Mouse (Mus musculus): ENCODE results near the gene Ncbp2. TPM values are rescaled to one million over a fixed set of nuclear protein-coding genes. Genes with fewer than 3 reads are reported as not detected.

Ncbp2 gene
- total and polyA plus RNA-seq, 2 experiments from 2014 or later, result 25.9 to 73.2 TPM

GRCm38 (mm10) chr16:32008529-32009293 lies 60.4 kb downstream of the Ncbp2 start:
- ATAC-seq (ENCODE audit: low FRiP score), result no peak
- Histone ChIP-seq H3K4me3 (ENCODE audit: low read depth, low read length) (no peak overlapping the region), H3K4me2 (ENCODE audit: low read depth, low read length, poor library complexity, severe bottlenecking) (no peak overlapping the region), H3K9me3 (ENCODE audit: low read length) (no peaks in the 10 kb centered on the region), H3K36me3 (ENCODE audit: insufficient read depth, low read length) (no peaks in the 10 kb centered on the region), H3K27me3 (ENCODE audit: insufficient read depth, low read length) (no peaks in the 10 kb centered on the region), H3K4me1 (ENCODE audit: insufficient read depth, low read length) (no peaks in the 10 kb centered on the region), H3K9ac (replicated peaks; ENCODE audit: low read length, poor library complexity, severe bottlenecking) (no peak overlapping the region), H3K27ac (ENCODE audit: low read depth, low read length) (no peak overlapping the region)
- TF ChIP-seq CTCF (IDR thresholded peaks at IDR 0.05), result no peak
- 79% methylated on average over 10 of the region's 10 CpGs for WGBS
- DNase-seq (ENCODE audit: low spot score), result no peak

GRCm38 (mm10) chr16:32009913-32010312 lies 61.6 kb downstream of the Ncbp2 start:
- no peak for TF ChIP-seq CTCF (IDR thresholded peaks at IDR 0.05)
- Histone ChIP-seq H3K36me3 (ENCODE audit: insufficient read depth, low read length) (no peaks in the 10 kb centered on the region), H3K9ac (replicated peaks; ENCODE audit: low read length, poor library complexity, severe bottlenecking) (no peak overlapping the region), H3K27ac (ENCODE audit: low read depth, low read length) (no peak overlapping the region), H3K4me1 (ENCODE audit: insufficient read depth, low read length) (no peaks in the 10 kb centered on the region), H3K4me2 (ENCODE audit: low read depth, low read length, poor library complexity, severe bottlenecking) (no peak overlapping the region), H3K9me3 (ENCODE audit: low read length) (no peaks in the 10 kb centered on the region), H3K4me3 (ENCODE audit: low read depth, low read length) (no peak overlapping the region), H3K27me3 (ENCODE audit: insufficient read depth, low read length) (no peaks in the 10 kb centered on the region)
- DNase-seq (ENCODE audit: low spot score) (no peak), ATAC-seq (ENCODE audit: low FRiP score) (no peak)
- WGBS, result 51% methylated on average over 5 of the region's 5 CpGs

GRCm38 (mm10) chr16:32010330-32010729 lies 62.0 kb downstream of the Ncbp2 start:
- no peak overlapping the region for H3K27ac ChIP-seq (ENCODE audit: low read depth, low read length)
- H3K4me3 ChIP-seq (ENCODE audit: low read depth, low read length), result no peak overlapping the region
- H3K4me1 ChIP-seq (ENCODE audit: insufficient read depth, low read length), result no peaks in the 10 kb centered on the region
- no peaks in the 10 kb centered on the region for H3K9me3 ChIP-seq (ENCODE audit: low read length)
- no peaks in the 10 kb centered on the region for H3K36me3 ChIP-seq (ENCODE audit: insufficient read depth, low read length)
- DNase-seq (ENCODE audit: low spot score), result no peak
- no peak for TF ChIP-seq CTCF (IDR thresholded peaks at IDR 0.05)
- no peaks in the 10 kb centered on the region for H3K27me3 ChIP-seq (ENCODE audit: insufficient read depth, low read length)
- 86% methylated on average over 4 of the region's 4 CpGs for WGBS
- H3K4me2 ChIP-seq (ENCODE audit: low read depth, low read length, poor library complexity, severe bottlenecking), result no peak overlapping the region
- no peak overlapping the region for H3K9ac ChIP-seq (replicated peaks; ENCODE audit: low read length, poor library complexity, severe bottlenecking)
- no peak for ATAC-seq (ENCODE audit: low FRiP score)

Small RNA genes lying within 50 kb of the gene (microRNA-seq; reads per million reads assigned to microRNA genes)
- gene Gm26269 (ENCODE audit: borderline number of aligned reads), result not detected

Other genes starting within 250 kb of the Ncbp2 start
- gene Meltf, start 69.7 kb upstream of the Ncbp2 start, total RNA-seq (2014; rRNA removed), result 0.19 and 0.22 TPM in 2 replicates
- gene Meltf, start 69.7 kb upstream of the Ncbp2 start, polyA plus RNA-seq (2015; fragmentation: Nextera tagmentation; extraction: Ambion mirVana), result 0.25 and 0.27 TPM in 2 replicates
- gene Pigz, start 14.7 kb upstream of the Ncbp2 start, total RNA-seq (2014; rRNA removed), result 2.1 and 3.2 TPM in 2 replicates
- gene Pigz, start 14.7 kb upstream of the Ncbp2 start, polyA plus RNA-seq (2015; fragmentation: Nextera tagmentation; extraction: Ambion mirVana), result 2.5 and 3.9 TPM in 2 replicates
- 95.0 and 98.0 TPM in 2 replicates for gene 0610012G03Rik, start within 50 bp of the Ncbp2 start, total RNA-seq (2014; rRNA removed)
- gene 0610012G03Rik, start within 50 bp of the Ncbp2 start, polyA plus RNA-seq (2015; fragmentation: Nextera tagmentation; extraction: Ambion mirVana), result 139 and 143 TPM in 2 replicates
- 23.3 and 26.5 TPM in 2 replicates for gene Senp5, start 54.8 kb downstream of the Ncbp2 start, total RNA-seq (2014; rRNA removed)
- 10.1 and 12.8 TPM in 2 replicates for gene Senp5, start 54.8 kb downstream of the Ncbp2 start, polyA plus RNA-seq (2015; fragmentation: Nextera tagmentation; extraction: Ambion mirVana)
- 35.3 and 37.1 TPM in 2 replicates for gene Pak2, start 130.8 kb downstream of the Ncbp2 start, total RNA-seq (2014; rRNA removed)
- gene Pak2, start 130.8 kb downstream of the Ncbp2 start, polyA plus RNA-seq (2015; fragmentation: Nextera tagmentation; extraction: Ambion mirVana), result 23.0 and 26.0 TPM in 2 replicates
- 38.8 and 53.2 TPM in 2 replicates for gene Pigx, start 151.2 kb downstream of the Ncbp2 start, total RNA-seq (2014; rRNA removed)
- gene Pigx, start 151.2 kb downstream of the Ncbp2 start, polyA plus RNA-seq (2015; fragmentation: Nextera tagmentation; extraction: Ambion mirVana), result 90.4 and 91.3 TPM in 2 replicates
- gene Cep19, start 151.3 kb downstream of the Ncbp2 start, total RNA-seq (2014; rRNA removed), result 29.9 and 34.7 TPM in 2 replicates
- gene Cep19, start 151.3 kb downstream of the Ncbp2 start, polyA plus RNA-seq (2015; fragmentation: Nextera tagmentation; extraction: Ambion mirVana), result 54.3 and 57.3 TPM in 2 replicates
- gene Nrros, start 217.1 kb downstream of the Ncbp2 start, total RNA-seq (2014; rRNA removed), result 9.9 and 11.3 TPM in 2 replicates
- 4.9 and 5.8 TPM in 2 replicates for gene Nrros, start 217.1 kb downstream of the Ncbp2 start, polyA plus RNA-seq (2015; fragmentation: Nextera tagmentation; extraction: Ambion mirVana)
- gene Bex6, start 231.3 kb downstream of the Ncbp2 start, total RNA-seq (2014; rRNA removed), result not detected in 2 replicates
- gene Bex6, start 231.3 kb downstream of the Ncbp2 start, polyA plus RNA-seq (2015; fragmentation: Nextera tagmentation; extraction: Ambion mirVana), result not detected in 2 replicates